Mouse (Mus musculus) lung, postnatal 0 days (tissue): ENCODE results near the gene Lrrk1. TPM values are rescaled to one million over a fixed set of nuclear protein-coding genes. Genes with fewer than 3 reads are reported as not detected.
A peak's percentile ranks its signal among the peaks of the same experiment; 100 is the strongest.
"Not testable (repeated sequence)": the region's sequence is repeated elsewhere in the genome, so short reads cannot be mapped to it uniquely, and the experiment has no call there.

Experiments used
- ATAC-seq: fragments of 200-750 bp; cut with Nextera tagmentation; 2 replicates; pipeline ENCODE4 v1.8.0; 2017; ENCODE audit warnings: moderate library complexity
- DNase-seq: peaks from one replicate; pipeline ENCODE4 v3.0.0-alpha.2; 2016; ENCODE audit warnings: low spot score
- H3K27ac ChIP-seq: fragments of 300-500 bp; sonication (generic); 2 replicates; pipeline ENCODE4 v1.5.1; 2014; ENCODE audit warnings: antibody characterized with exemption, mild to moderate bottlenecking, low read length, mixed read lengths
- H3K27me3 ChIP-seq: fragments of 300-500 bp; sonication (generic); replicated peaks from 2 replicates; pipeline ENCODE4 v1.6.1; 2014; ENCODE audit warnings: low read length, mixed read lengths; ENCODE audit not compliant: insufficient read depth
- H3K36me3 ChIP-seq: fragments of 300-500 bp; sonication (generic); 2 replicates; pipeline ENCODE4 v1.6.1; 2014; ENCODE audit warnings: low read length, mixed read lengths; ENCODE audit not compliant: insufficient read depth
- H3K4me1 ChIP-seq: fragments of 300-500 bp; sonication (generic); 2 replicates; pipeline ENCODE4 v1.6.1; 2014; ENCODE audit warnings: antibody characterized with exemption, low read depth, low read length, mixed read lengths; ENCODE audit not compliant: insufficient read depth
- H3K4me2 ChIP-seq: fragments of 300-500 bp; sonication (generic); replicated peaks from 2 replicates; pipeline ENCODE4 v1.6.1; 2014; ENCODE audit warnings: low read depth, mild to moderate bottlenecking, low read length, moderate library complexity, mixed read lengths
- H3K4me3 ChIP-seq: fragments of 300-500 bp; sonication (generic); 2 replicates; pipeline ENCODE4 v1.5.1; 2014; ENCODE audit warnings: low read depth, low read length
- H3K9ac ChIP-seq: fragments of 300-500 bp; sonication (generic); replicated peaks from 2 replicates; pipeline ENCODE4 v1.6.1; 2014; ENCODE audit warnings: low read depth, mild to moderate bottlenecking
- H3K9me3 ChIP-seq: fragments of 300-500 bp; sonication (generic); 2 replicates; pipeline ENCODE4 v1.6.1; 2016; ENCODE audit warnings: low read length, mixed read lengths
- CTCF ChIP-seq: IDR thresholded peaks from 2 replicates; pipeline ENCODE4 v1.5.1; 2016; ENCODE audit warnings: antibody characterized with exemption, mild to moderate bottlenecking
- EP300 ChIP-seq: IDR thresholded peaks from 2 replicates; pipeline ENCODE4 v1.6.1; 2016; ENCODE audit warnings: antibody characterized with exemption, mild to moderate bottlenecking, control low read depth
- WGBS: fragments of 180-500 bp; shearing (Covaris S2); extraction: QIAGEN DNeasy Blood & Tissue Kit; methylation state at CpG from one replicate; pipeline ENCODE4 v1.1.7; 2014; 5-methylcytosine and 5-hydroxymethylcytosine counted together
- polyA plus RNA-seq: library from polyadenylated mRNA; unstranded; fragments of >200 nt; fragmentation: Nextera tagmentation; extraction: Ambion mirVana; gene quantifications from 2 replicates; pipeline ENCODE4 v1.2.1, GENCODE M21; 2015

Lrrk1 gene
- polyA plus RNA-seq, 1 experiment from 2014 or later, result 20.5 TPM

DNA sequence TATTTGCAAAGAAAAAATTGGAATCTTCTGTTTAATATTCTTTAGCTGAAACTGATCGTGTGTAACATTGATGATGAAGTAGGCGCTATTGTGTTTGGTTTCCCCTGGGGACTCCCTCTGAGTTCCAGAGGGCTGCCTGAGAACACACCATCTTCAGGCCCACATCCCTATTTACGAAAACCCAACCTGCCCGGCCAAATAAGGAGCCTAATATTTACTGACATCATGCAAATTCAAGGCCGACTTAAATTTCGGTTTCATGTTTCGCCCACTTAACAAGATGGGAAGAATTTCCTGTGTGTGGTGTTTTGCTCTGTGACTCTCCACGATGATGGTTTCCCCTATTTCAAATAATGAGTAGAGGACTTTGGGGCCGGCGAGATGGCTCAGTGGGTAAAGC is 189.7 kb downstream of the Lrrk1 start:
- H3K27me3 ChIP-seq, result no peaks in the 10 kb centered on the region
- H3K9me3 ChIP-seq, result no peaks in the 10 kb centered on the region
- no peak overlapping the region for H3K4me3 ChIP-seq
- no peak overlapping the region for H3K27ac ChIP-seq
- ATAC-seq (no peak), DNase-seq (no peak)
- H3K36me3 ChIP-seq, result no peaks in the 10 kb centered on the region
- no peak overlapping the region for H3K4me2 ChIP-seq
- H3K9ac ChIP-seq, result no peak overlapping the region
- WGBS, result 71% methylated on average over 10 of the region's 10 CpGs
- 0 out of 2 replicates have a peak, but pooled peaks cover 5% of the 10 kb centered on the region for H3K4me1 ChIP-seq
- TF ChIP-seq EP300 (no peak), CTCF (no peak)

DNA sequence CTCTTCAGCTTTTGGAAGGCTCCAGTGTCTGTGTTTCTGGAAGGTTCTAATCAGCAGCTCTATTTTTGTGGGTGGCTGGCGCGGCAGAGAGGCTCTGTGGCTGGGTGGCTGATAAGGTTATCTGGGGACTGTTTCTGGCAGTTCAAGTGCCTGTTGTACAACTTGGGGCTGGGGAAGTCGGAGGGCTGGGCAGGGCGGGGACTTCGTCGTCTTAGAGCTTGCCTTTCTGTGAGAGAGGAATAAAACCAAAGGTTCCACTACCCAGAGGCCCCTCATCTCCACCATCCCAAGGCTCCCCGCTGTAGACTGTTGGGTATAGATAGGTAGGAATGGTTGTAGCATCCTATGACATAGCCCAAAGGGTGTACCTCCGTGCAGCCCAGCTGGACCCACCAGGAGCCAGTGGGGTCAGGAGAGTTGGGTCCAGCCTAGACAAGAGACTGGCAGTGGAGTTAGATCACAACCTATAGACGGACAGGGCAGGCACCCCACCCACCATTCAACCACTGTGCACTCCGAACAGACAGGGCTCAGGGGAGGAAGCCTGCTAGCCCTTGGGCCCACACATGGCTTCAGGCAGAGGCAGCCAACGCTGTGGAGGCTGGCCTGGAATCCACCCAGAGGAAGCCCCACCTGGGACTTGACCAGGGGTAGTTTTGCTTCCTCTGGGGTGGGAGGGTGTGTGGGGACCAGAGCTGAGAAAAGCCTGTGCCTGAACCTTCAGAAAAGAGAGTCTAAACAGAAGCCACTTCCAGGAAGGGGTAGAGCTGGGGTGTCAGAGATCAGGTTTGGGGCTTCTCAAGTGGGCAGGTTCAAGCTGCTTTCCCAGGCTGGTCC is 191.3 kb downstream of the Lrrk1 start:
- H3K4me2 ChIP-seq, result no peak overlapping the region
- 0 out of 2 replicates have a peak, but pooled peaks have one; percentile 29 for ATAC-seq

DNA sequence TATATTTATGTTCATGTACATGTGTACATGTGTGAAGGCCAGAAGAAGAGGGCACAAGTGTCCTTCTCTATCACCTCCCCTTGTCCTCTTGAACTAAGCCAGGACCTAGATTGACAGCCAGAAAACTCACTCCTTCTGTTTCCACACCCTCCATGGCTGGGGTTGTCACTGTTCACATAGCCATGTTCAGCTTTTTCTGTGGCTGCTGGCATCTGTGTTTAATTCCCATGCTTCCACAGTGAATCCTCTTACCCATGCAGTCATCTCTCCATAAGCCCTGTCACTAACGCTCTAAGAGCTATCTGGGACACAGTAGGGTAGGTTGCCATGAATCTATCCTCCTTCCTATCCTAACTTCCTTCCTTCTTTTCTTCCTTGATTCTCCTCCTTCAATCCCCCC is 192.3 kb downstream of the Lrrk1 start:
- ATAC-seq (no peak), DNase-seq (no peak)
- no peaks in the 10 kb centered on the region for H3K9me3 ChIP-seq
- H3K4me3 ChIP-seq, result no peak overlapping the region
- H3K4me1 ChIP-seq, result 0 out of 2 replicates have a peak, but pooled peaks cover 5% of the 10 kb centered on the region
- TF ChIP-seq CTCF (no peak), EP300 (no peak)
- H3K27ac ChIP-seq, result no peak overlapping the region
- no peaks in the 10 kb centered on the region for H3K27me3 ChIP-seq
- H3K36me3 ChIP-seq, result no peaks in the 10 kb centered on the region
- H3K9ac ChIP-seq, result no peak overlapping the region
- no peak overlapping the region for H3K4me2 ChIP-seq
- WGBS, result 67% methylated on average over 1 of the region's 1 CpGs

More for the DNA sequence above, 191.3 kb downstream of the Lrrk1 start:
- no peaks in the 10 kb centered on the region for H3K27me3 ChIP-seq
- no peak for TF ChIP-seq CTCF
- TF ChIP-seq EP300, result no peak
- H3K4me3 ChIP-seq, result no peak overlapping the region
- H3K27ac ChIP-seq, result no peak overlapping the region
- 44% methylated on average over 11 of the region's 11 CpGs for WGBS
- no peaks in the 10 kb centered on the region for H3K9me3 ChIP-seq
- H3K36me3 ChIP-seq, result no peaks in the 10 kb centered on the region
- H3K4me1 ChIP-seq, result 0 out of 2 replicates have a peak, but pooled peaks cover 5% of the 10 kb centered on the region
- no peak overlapping the region for H3K9ac ChIP-seq
- no peak for DNase-seq

DNA sequence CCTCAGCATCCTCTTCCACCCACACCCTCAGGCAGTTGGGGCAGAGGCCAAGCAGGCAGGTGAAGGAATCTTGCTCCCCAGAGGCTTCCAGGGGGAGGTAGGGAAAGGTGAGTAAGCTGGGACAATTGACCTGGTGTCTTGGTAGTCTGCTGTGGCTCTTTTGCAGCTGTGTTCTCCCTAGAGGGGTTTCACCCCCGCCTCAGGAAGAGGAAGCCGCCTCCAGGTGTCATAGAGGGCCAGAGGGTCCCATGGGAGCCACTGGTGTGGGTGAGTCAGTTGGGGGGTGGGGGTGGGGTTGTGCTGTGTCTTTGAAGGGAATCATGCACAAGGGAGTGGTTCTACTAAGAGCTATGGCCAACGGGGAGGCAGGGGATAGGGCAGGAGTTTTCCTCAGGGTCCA is 193.6 kb downstream of the Lrrk1 start:
- Histone ChIP-seq H3K4me2 (no peak overlapping the region), H3K9me3 (no peaks in the 10 kb centered on the region), H3K4me3 (no peak overlapping the region), H3K27me3 (no peaks in the 10 kb centered on the region), H3K27ac (no peak overlapping the region), H3K4me1 (0 out of 2 replicates have a peak, but pooled peaks cover 5% of the 10 kb centered on the region), H3K36me3 (no peaks in the 10 kb centered on the region), H3K9ac (no peak overlapping the region)
- ATAC-seq, result no peak
- WGBS, result 82% methylated on average over 3 of the region's 3 CpGs
- no peak for DNase-seq
- no peak for TF ChIP-seq EP300
- TF ChIP-seq CTCF, result no peak

DNA sequence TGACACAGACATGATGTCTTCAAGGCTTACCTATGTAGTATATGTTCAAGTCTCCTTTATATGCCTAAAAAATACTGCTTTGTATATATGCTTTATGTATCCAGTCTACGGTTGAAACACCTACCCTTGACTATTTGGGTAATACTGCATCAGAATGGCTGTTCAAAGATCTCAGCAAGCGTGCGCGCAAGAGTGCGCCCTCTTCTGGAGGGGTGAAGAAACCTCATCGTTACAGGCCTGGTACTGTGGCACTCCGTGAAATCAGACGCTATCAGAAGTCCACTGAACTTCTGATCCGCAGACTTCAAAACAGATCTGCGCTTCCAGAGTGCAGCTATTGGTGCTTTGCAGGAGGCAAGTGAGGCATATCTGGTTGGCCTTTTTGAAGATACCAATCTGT is 197.8 kb downstream of the Lrrk1 start:
- DNase-seq, H3K9ac ChIP-seq, H3K4me3 ChIP-seq, H3K36me3 ChIP-seq, ATAC-seq, H3K27ac ChIP-seq, H3K4me1 ChIP-seq, H3K27me3 ChIP-seq, H3K4me2 ChIP-seq, H3K9me3 ChIP-seq: not testable (repeated sequence)
- peak; percentile 37; the same call in 1 of the 2 replicates for TF ChIP-seq CTCF
- WGBS, result 87% methylated on average over 10 of the region's 10 CpGs

DNA sequence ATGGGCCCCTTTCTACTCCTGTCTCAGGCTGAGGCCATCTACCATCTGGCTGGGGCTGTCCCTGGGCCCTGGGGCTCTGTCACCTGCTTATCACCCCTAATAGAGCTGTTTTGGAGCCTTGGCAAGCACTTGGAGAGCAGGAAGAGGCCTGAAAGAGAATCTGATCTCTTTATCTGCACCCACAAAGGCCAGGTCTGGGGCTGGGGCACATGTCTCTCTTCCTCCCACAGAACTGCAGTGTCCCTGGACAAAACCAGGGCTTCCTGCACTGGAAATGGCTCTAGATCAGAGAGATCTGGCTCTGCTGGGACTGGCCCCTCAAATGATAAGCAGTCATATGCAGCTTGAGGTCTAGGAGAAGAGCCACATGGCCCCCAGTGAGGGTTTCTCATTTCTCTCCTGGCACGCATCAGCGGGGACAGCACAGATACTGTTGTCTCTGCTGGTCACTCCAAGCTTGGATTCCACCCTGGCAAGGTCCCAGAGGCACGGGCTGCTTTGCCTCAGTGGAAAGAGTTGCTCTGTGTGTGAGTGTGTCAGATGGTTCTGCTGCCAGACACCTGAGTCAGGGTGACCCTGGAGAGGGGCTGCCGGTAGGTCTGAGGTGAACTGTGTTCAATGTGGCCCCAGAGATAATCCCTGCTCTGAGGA is 200.4 kb downstream of the Lrrk1 start:
- Histone ChIP-seq H3K27ac (no peak overlapping the region), H3K4me2 (no peak overlapping the region), H3K36me3 (no peaks in the 10 kb centered on the region), H3K4me1 (no peaks in the 10 kb centered on the region), H3K27me3 (no peaks in the 10 kb centered on the region), H3K4me3 (no peak overlapping the region), H3K9me3 (no peaks in the 10 kb centered on the region), H3K9ac (no peak overlapping the region)
- no peak for DNase-seq
- no peak for TF ChIP-seq EP300
- TF ChIP-seq CTCF, result no peak
- 69% methylated on average over 4 of the region's 4 CpGs for WGBS
- ATAC-seq, result no peak
